Mouse (Mus musculus) 3T3-L1 (cell line): ENCODE data around the gene Ak5.
A peak's percentile ranks its signal among the peaks of the same experiment; 100 is the strongest.

Experiments used
- DNase-seq: peaks from one replicate; pipeline ENCODE4 v3.0.0-alpha.2; 2015; ENCODE audit warnings: low read depth, low spot score

The Ak5 gene

DNA sequence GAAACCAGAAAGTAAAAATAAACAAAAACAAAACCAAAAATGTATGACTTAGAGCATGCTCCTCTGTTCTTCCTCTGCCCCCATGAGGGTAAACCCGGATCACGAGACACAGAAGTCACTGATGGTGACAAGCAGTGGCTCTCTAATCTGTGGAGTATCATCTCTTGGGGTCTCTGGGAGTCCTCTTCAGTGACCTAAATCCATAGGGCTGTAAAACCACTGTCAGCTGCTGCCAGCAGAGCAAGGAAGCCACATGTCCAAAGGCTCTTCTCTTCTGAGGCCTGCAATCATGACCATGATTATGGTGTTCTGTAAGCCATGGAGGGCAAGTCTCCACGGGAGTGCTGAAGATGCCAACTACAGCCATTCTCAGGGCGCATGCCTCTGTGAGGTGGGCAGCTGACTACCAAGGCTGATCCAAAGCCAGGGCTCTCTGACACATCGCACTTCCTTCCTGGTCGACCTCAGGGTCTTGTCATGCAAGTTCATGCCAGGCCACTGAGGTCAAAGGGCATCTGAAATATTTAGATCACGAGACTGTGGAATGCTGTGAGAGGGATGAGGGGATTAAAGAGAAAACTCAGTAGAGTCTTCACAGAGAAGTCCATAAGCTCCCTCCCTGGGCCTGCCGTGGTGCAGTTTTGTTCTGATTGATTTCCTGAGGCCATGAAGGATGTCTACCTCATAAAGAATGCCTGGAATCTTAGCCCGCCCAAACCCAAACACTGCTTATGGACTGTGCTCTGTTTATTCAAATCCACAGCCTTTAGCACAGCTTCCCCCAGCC, 99.5 kb downstream of the Ak5 start:
- DNase-seq: peak; percentile 83

- DNase-seq: no peak
Measured at GRCm38 (mm10) chr3:152564516-152565113, 103.5 kb downstream of the Ak5 start.

DNA sequence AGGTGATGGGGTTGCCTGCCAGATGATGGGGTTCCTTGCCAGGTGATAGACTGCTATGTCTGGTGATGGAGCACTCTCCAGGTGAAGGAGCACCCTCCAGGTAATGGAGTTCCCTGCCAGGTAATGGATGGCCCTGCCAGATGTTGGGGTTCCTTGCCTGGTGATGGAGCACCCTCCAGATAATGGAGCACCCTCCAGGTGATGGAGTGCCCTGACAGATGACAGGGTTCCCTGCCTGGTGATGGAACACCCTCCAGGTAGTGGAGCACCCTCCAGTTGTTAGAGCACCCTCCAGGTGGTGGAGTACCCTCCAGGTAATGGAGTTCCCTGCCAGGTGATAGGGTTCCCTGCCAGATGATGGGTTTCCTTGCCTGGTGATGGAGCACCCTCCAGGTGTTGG, 104.3 kb downstream of the Ak5 start:
- no peak for DNase-seq

DNA sequence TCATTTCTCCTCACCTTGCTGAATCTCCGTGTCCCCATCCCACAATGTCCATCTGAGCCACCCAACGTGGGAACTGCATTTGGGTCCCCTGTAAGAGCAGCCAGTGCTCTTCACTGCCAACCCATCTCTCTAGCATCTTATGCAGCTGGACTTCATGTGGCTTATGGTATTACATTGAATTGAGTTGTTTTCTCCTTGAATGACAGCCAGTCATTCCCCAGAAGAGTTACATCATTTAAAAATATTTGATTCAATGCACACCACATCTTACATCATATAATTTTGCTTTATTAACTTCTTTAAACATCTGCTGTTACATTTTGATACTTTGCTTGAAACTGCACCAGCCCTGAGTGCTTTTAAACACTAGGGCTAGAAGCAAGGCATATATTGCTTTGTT, 106.5 kb downstream of the Ak5 start:
- DNase-seq: peak; percentile 50

DNA sequence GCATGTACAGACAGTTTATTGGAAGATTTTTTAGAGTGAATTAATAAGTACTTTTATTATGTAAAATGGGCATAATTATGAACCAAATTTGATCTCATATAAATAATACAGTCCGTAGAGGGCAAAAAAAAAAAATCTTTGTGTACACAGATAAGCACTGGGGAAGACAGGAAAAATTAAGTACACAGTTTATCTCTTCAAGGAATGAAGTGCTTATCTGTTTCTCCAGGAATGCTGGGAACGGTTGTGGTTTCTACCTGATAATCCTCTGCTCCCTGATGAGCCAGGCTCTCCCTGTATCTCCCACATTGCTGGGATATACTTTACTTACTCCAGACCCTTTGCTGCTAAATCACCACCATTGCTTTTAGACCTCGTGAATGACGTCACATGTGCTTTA, 108.9 kb downstream of the Ak5 start:
- no peak for DNase-seq

GRCm38 (mm10) chr3:152558106-152558505, 110.1 kb downstream of the Ak5 start:
- no peak for DNase-seq

DNA sequence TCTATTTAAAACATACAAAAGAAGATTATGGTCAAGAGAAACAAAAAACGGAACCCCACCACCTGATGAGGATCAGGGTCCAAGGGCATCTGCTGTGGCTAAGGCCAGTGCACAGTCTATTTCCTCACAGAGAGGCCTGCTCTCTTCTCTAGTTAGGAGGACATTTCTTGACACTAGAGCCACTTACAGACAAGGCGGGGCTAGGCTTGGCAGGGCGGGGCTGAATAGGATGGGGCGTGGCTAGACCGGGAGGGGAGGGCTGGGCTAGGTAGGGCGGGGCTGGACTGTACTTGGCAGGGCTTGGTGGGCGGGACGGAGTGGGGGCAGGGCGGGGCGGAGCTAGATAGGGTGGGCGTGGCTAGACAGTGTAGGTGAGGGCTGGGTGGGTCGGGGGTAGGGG, 110.5 kb downstream of the Ak5 start:
- DNase-seq: no peak

DNA sequence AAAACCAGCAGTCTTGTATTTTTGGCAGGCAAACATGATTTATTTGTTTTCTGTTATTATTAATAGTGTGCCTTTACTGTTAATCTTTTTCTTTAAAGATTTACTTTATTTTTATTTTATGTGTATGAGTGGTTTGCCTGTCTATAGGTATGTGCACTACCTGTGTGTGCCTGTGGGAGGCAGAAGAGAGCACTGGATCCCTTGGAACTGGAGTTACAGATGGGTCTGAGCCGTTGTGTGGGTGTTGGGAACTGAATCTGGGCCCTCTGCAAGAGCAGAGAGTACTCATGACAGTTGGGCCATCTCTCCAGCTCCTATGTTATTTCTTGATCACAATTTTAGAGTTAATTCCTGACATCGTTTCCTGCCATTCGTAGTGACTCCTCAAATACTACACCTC, 111.2 kb downstream of the Ak5 start:
- DNase-seq: peak; percentile 53

GRCm38 (mm10) chr3:152556435-152556834, 111.7 kb downstream of the Ak5 start:
- peak; percentile 83 for DNase-seq

- no peak for DNase-seq
Measured at GRCm38 (mm10) chr3:152555216-152555615, 112.9 kb downstream of the Ak5 start.

DNA sequence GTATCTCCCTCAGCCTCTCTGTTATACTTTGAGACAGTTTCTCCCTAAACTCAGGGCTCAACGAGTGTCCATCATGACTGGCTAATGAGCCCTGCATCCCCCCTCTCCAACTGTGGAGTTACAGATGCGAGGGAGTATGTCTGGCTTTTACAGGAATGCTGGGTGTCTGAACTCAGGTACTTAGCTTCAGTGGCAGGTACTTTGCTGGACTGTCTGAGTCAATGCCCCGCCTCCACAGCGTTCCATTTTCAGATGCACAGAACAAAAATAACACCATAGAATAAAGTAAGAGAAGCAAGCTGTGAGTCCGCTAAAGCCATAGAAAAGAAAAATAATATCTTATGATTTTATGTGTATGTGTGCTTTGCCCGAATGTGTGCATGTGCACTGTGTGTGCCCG, 113.8 kb downstream of the Ak5 start:
- no peak for DNase-seq

DNA sequence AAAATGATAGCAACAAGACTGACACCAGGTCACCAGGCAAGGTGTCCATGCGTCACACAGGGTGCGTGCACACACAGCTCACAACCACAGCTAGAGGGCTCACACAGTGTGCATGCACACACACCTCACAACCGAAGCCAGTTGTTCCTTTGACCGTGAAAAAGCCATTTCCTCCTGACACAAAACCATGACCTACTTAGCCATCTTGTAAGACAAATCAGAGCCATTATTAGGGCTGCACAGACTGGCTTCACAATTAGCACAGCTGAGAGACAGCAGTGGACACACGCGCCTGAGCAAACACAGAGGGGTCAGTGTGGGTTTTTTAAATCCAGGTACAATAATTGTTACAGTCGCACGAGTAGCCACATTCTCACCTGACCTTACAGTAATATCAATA, 115.5 kb downstream of the Ak5 start:
- no peak for DNase-seq

DNA sequence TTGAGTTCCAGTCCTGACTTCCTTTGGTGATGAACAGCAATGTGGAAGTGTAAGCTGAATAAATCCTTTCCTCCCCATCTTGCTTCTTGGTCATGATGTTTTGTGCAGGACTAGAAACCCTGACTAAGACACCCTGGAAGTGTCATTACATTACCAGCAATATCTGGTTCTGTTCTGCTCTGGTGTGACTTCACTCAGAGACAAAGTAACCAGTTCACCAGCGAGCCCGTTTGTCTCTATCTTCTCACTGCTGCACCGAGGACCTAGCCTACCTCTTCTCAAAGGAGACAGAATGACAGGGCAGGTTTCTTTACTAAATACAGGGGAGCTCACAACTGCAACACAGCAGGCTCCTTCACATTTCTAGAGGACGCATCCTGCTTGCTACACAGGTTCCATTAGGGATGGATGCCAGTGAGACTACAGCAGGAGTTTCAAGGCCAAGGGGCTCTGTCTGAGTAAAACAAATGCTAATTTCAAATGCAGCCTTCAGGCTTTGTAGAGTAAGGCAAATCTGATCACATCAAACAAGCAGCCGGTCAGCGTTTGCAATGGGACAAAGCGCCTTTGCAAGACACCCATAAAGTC, 117.5 kb downstream of the Ak5 start:
- no peak for DNase-seq

DNA sequence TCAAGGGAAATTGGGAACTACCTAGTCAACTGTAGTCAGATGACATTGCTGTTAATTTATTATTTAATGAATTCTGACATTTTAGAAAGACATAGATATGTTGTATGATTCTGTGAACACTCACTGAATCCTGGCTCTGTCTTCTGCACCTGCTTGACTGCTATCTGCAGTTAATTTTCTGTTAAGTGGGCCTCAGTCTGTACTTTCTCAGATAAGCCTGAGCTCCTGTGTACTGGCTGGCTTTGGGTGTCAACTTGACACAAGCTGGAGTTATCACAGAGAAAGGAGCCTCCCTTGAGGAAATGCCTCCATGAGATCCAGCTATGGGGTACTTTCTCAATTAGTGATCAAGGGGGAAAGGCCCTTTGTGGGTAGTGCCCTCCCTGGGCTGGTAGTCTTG, 118.1 kb downstream of the Ak5 start:
- no peak for DNase-seq

GRCm38 (mm10) chr3:152544921-152545320, 123.2 kb downstream of the Ak5 start:
- no peak for DNase-seq

DNA sequence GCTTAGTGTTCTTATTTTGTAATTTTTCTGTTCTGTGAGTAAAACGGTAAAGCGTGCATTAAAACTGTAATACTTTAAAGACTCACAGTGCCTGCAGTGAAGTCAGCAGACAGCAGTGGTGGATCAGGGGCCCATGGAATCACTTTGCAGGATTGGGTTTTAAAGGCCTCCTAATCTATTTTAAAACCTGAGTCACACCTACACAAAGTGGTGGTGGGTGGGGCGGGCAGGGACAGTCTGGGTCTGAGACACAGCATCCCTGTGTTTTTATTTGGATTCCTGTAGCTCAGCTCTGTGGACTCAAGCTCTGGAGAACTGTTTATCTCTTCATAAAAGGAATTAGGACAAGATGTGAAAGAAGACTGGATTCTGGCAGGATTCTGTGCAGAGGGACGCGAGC, 125.9 kb downstream of the Ak5 start:
- DNase-seq: no peak

DNA sequence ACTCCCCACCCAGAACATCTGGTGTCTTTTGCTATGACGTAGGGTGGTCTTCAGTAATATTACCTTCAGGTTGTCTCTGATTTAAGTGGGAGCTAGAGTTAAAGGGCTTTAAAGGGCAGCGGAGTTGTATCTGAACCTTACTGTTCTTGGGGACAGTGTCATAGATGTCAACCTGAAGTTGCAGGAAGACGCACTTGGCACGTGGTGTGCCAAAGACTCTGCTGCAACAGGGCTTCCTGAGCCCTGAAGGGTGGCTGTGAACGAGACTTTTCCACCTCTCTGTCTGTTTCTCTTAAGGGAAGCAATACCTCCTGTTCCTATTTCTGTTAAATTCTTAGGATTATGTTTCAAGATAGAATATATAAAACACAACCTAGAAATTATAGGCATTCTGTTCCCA, 137.8 kb downstream of the Ak5 start:
- DNase-seq: no peak

DNA sequence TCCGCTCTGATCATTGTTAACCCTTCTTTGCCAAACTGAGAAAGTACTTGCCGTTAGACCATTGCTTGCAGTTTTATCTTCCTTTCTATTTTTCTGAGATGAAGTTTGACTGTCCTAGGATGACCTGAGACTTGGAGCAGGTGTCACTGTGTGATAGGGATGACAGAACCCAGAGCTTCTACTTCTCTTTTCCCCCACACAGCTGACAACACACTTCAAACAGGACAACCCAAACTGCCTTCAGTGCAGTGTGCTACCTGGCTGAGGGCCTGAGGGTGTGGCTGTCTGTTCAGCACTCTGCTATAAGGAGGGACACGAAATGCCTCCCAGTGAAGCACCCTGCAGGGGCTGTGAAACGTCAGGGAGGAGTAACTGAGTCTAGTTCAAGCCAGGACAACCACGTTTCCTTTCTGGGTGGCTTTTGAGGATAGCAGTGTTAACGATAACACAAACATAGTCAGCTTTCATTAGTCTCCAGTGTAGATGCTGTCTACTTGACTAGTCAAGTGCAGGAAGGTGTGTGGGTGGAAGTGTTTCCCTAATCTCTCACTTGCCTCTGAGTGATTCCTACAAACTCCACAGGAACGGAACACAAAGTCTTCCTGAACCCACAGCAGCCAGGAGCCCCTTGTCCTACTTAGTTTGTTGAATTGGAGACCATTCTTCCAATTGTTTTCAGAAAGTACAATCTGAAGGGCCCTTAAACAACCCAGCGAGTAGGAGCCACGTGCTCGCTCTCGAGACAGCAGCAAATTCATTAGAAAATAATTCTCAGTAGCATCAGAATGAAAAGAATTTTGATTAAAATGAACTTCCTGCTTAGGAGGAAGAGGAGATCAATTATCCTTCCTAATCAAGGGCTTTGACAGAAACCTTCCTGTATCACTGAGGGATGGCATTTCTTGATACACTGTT, 138.8 kb downstream of the Ak5 start:
- no peak for DNase-seq

GRCm38 (mm10) chr3:152526721-152527120, 141.4 kb downstream of the Ak5 start:
- no peak for DNase-seq

GRCm38 (mm10) chr3:152523315-152523638, 144.9 kb downstream of the Ak5 start:
- DNase-seq: no peak

DNA sequence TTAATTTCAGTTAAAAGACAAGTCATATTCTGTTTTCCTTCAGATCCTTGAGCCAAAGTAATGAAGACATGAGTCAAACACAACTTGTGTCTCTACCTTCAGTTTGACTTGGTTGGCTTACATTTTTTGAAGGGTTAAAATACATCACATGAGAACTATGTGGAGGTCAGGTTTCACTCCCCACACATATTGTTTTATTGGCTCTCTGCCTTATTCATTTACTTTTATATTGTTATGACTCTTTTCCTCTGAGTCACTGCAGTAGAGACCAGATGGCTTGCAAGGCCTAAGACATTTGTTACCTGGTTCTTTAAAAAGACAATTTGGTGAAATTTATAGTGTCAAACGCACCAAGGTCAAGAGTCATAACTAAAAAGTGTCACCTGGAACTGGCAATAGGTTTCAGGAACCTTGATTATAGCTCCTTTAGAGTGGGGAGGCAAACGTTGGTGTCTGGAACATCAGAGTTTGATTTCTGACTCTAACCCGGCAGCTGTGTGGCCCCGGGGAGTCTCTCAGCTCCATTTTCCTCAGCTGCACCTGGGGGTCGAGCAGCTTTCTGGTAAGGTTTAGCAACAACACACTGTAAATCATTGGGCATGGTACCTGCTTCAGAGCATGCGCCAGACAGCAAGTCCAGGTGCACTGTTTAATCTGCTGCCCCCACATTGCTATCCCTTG, 145.4 kb downstream of the Ak5 start:
- peak; percentile 78 for DNase-seq

DNA sequence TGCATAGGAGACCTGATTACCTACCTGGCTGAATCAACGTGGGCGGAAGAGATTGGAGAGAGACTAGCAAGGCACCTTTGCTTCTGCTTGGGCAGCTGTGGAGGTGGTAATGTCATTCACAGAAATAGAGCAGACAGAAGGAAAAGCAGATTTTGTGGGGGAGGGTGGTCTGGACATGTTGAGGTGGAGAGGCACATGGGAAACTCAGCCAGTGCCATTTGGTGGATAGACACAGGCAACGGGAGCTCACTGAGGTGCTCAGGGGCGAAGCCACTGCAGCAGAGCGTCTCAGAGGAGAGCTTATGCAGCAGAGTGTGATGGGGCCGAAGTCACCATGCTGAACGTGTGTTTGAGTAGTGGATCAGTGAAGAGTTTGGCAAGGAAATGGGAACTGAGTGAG, 147.1 kb downstream of the Ak5 start:
- DNase-seq: no peak
